Mouse (Mus musculus) right cerebral cortex, postnatal 36 days (tissue): ENCODE measurements around the gene Wbp4.
A peak's percentile ranks its signal among the peaks of the same experiment; 100 is the strongest.
"Not testable (repeated sequence)": the region's sequence is repeated elsewhere in the genome, so short reads cannot be mapped to it uniquely, and the experiment has no call there.

Experiments
- DNase-seq, 2 experiments: peaks; one replicate each; pipeline ENCODE4 v3.0.0; 2022; ENCODE audit warnings: low spot score in 2 of 2, mixed read lengths in 1 of 2

The Wbp4 gene

GRCm38 (mm10) chr14:79452591-79452934 is 28.8 kb downstream of the Wbp4 start:
- not testable (repeated sequence) for DNase-seq

- DNase-seq, result peak; percentile 57 to 74
These were observed 29.4 kb downstream of the Wbp4 start, which contains the start of gene Kbtbd6 for GRCm38 (mm10) chr14:79451681-79452590. Gene Kbtbd6, plus strand, starts transcription at chr14:79451835.

- peak in 1 of 2 experiments; percentile 16 for DNase-seq
These were observed 36.2 kb downstream of the Wbp4 start for GRCm38 (mm10) chr14:79445055-79445620.

- no peak for DNase-seq
These were observed 36.7 kb downstream of the Wbp4 start for GRCm38 (mm10) chr14:79444601-79445000.

GRCm38 (mm10) chr14:79441441-79441840 is 39.9 kb downstream of the Wbp4 start:
- no peak for DNase-seq

- no peak for DNase-seq
These were observed 40.7 kb downstream of the Wbp4 start for GRCm38 (mm10) chr14:79440655-79441054.

GRCm38 (mm10) chr14:79434068-79434467 is 47.3 kb downstream of the Wbp4 start:
- DNase-seq, result no peak

GRCm38 (mm10) chr14:79426730-79427365 is 54.5 kb downstream of the Wbp4 start:
- DNase-seq, result not testable (repeated sequence)

- peak; percentile 90 to 92 for DNase-seq
These were observed 55.2 kb downstream of the Wbp4 start, which contains the start of gene Kbtbd7 for GRCm38 (mm10) chr14:79425979-79426729. Gene Kbtbd7, plus strand, starts transcription at chr14:79426511.

GRCm38 (mm10) chr14:79420083-79420685 is 61.1 kb downstream of the Wbp4 start:
- DNase-seq, result no peak

GRCm38 (mm10) chr14:79413121-79413520 is 68.2 kb downstream of the Wbp4 start:
- no peak for DNase-seq

GRCm38 (mm10) chr14:79410662-79411061 is 70.7 kb downstream of the Wbp4 start:
- no peak for DNase-seq
